In genomic region chr9:62857216-62857615, GRCm38 (mm10) we compare ENCODE assay signal across 8 mouse cellular contexts. TPM values are rescaled to one million over a fixed set of nuclear protein-coding genes. Genes with fewer than 3 reads are reported as not detected.
DNase-seq lines count a peak whose midpoint lies in the region; ATAC-seq and TF ChIP-seq lines count a peak whose summit lies in the region.

No protein-coding gene starts in this region.

- H3K4me3 ChIP-seq in neural tube, embryonic 13.5 days: no peak overlapping the region
- H3K4me3 ChIP-seq in lung, adult 2 months (replicated peaks; ENCODE audit: extremely low read depth, low read depth, low read length): peak overlapping the region; percentile 59
- peak overlapping the region; percentile 38; the same call in 1 of the 2 replicates for H3K4me3 ChIP-seq in stomach, embryonic 16.5 days (replicated peaks; ENCODE audit: low read length)

- peaks cover 30% of the 10 kb centered on the region for H3K4me1 ChIP-seq in neural tube, embryonic 13.5 days (replicated peaks)
- H3K4me1 ChIP-seq in lung, adult 2 months (ENCODE audit: control insufficient read depth, insufficient read depth, low read length): peaks cover 9% of the 10 kb centered on the region
- peaks cover 37% of the 10 kb centered on the region for H3K4me1 ChIP-seq in stomach, embryonic 16.5 days (ENCODE audit: control insufficient read depth, insufficient read depth, low read length)

- H3K36me3 ChIP-seq in neural tube, embryonic 13.5 days: no peaks in the 10 kb centered on the region
- H3K36me3 ChIP-seq in stomach, embryonic 16.5 days (ENCODE audit: control insufficient read depth, insufficient read depth, low read length): no peaks in the 10 kb centered on the region

- H3K9me3 ChIP-seq in neural tube, embryonic 13.5 days: no peaks in the 10 kb centered on the region
- H3K9me3 ChIP-seq in stomach, embryonic 16.5 days (replicated peaks; ENCODE audit: control insufficient read depth, low read length): no peaks in the 10 kb centered on the region

- 79% methylated on average over 9 of the region's 9 CpGs for WGBS in neural tube, embryonic 13.5 days
- WGBS in lung, adult 2 months: 32% methylated on average over 9 of the region's 9 CpGs
- WGBS in stomach, embryonic 16.5 days: 55% methylated on average over 9 of the region's 9 CpGs

- TF ChIP-seq POLR2A in lung, adult 2 months (IDR thresholded peaks at IDR 0.05; ENCODE audit: borderline replicate concordance, extremely low read depth, low read depth, low read length): peak; percentile 23; the same call in 1 of the 2 replicates

- no peak for ATAC-seq in neural tube, embryonic 13.5 days (ENCODE audit: low read depth)
- peak; percentile 43 for ATAC-seq in stomach, embryonic 16.5 days (ENCODE audit: insufficient read depth, low FRiP score)

- no peaks in the 10 kb centered on the region for H3K27me3 ChIP-seq in neural tube, embryonic 13.5 days
- H3K27me3 ChIP-seq in stomach, embryonic 16.5 days (ENCODE audit: control insufficient read depth, insufficient read depth, low read length): no peaks in the 10 kb centered on the region

- DNase-seq in neural tube, embryonic 10.5 days (ENCODE audit: extremely low spot score, low spot score): no peak
- DNase-seq in kidney, adult 8-10 months: peak; percentile 78 to 82
- DNase-seq in lung, adult 2 months: no peak
- DNase-seq in cerebellum, adult 18-20 months: no peak
- DNase-seq in frontal cortex, postnatal 36 days (ENCODE audit: low spot score in 2 of 2): no peak
- DNase-seq in layer of hippocampus, adult 11-12 months (ENCODE audit: low spot score): no peak

- H3K9ac ChIP-seq in neural tube, embryonic 13.5 days: no peak overlapping the region
- H3K9ac ChIP-seq in stomach, embryonic 16.5 days (ENCODE audit: low read length): peak overlapping the region; percentile 65

- H3K27ac ChIP-seq in neural tube, embryonic 13.5 days (replicated peaks): peak overlapping the region; percentile 70
- peak overlapping the region; percentile 84 for H3K27ac ChIP-seq in stomach, embryonic 16.5 days (ENCODE audit: low read length)

- no peak for TF ChIP-seq CTCF in lung, adult 2 months (IDR thresholded peaks at IDR 0.05; ENCODE audit: insufficient read depth, low read length)

- no peak overlapping the region for H3K4me2 ChIP-seq in neural tube, embryonic 13.5 days
- H3K4me2 ChIP-seq in stomach, embryonic 16.5 days (ENCODE audit: low read depth, low read length): peak overlapping the region; percentile 54

RNA-seq across cellular contexts. Expression of gene Calml4, which starts 0.7 kb away (rescaled TPM):
- 5.6 and 7.9 TPM in 2 replicates for polyA plus RNA-seq in neural tube, embryonic 13.5 days (2015; fragmentation: Nextera tagmentation; extraction: Ambion mirVana)
- 7.1 and 11.6 TPM in 2 replicates for polyA plus RNA-seq in lung, adult 2 months (2012; rRNA removed)
- polyA plus RNA-seq in stomach, embryonic 16.5 days (2015; fragmentation: Nextera tagmentation; extraction: Ambion mirVana): 44.3 and 47.7 TPM in 2 replicates

RNA-seq across cellular contexts. Expression of gene Cln6, which starts 18.6 kb away (rescaled TPM):
- polyA plus RNA-seq in neural tube, embryonic 13.5 days (2015; fragmentation: Nextera tagmentation; extraction: Ambion mirVana): 4.8 and 6.8 TPM in 2 replicates
- 58.1 and 60.8 TPM in 2 replicates for polyA plus RNA-seq in lung, adult 2 months (2012; rRNA removed)
- 20.0 and 22.7 TPM in 2 replicates for polyA plus RNA-seq in stomach, embryonic 16.5 days (2015; fragmentation: Nextera tagmentation; extraction: Ambion mirVana)

RNA-seq across cellular contexts. Expression of gene Fem1b, which starts 45.5 kb away (rescaled TPM):
- polyA plus RNA-seq in neural tube, embryonic 13.5 days (2015; fragmentation: Nextera tagmentation; extraction: Ambion mirVana): 44.6 and 45.3 TPM in 2 replicates
- polyA plus RNA-seq in lung, adult 2 months (2012; rRNA removed): 12.1 and 13.9 TPM in 2 replicates
- 15.8 and 16.0 TPM in 2 replicates for polyA plus RNA-seq in stomach, embryonic 16.5 days (2015; fragmentation: Nextera tagmentation; extraction: Ambion mirVana)

Comparison
In these comparisons a context has a peak if more than half of its experiments do, and no peak if none do; other contexts are left out.
1. DNase-seq: peak in kidney, adult 8-10 months (2 of 2); none in neural tube, embryonic 10.5 days (single experiment), lung, adult 2 months (single experiment), cerebellum, adult 18-20 months (0 of 2), frontal cortex, postnatal 36 days (0 of 2) and layer of hippocampus, adult 11-12 months (single experiment).